Comparison of ENCODE assay signal across 10 mouse cellular contexts in the genomic region with DNA sequence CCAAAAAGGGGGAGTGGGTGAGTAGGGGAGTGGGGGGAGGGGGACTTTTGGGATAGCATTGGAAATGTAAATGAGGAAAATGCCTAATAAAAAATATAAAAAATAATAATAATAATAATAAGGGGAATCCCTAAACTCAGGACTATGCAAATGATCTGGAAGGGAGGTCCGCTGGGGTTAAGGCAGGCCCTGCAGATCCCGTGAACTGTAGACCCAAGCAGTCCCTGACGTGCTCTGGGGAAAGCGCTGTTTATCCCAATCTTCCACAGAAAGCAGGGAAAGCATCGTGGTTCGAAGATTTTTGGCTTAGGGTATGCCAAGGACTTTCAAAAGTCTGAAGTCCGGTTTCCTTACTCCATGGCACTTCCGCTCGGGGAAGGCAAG. TPM values are rescaled to one million over a fixed set of nuclear protein-coding genes. Genes with fewer than 3 reads are reported as not detected.
DNase-seq lines count a peak whose midpoint lies in the region; ATAC-seq and TF ChIP-seq lines count a peak whose summit lies in the region.
"Had no signal": no experiment of that assay in that cellular context is flagged by ENCODE, and none has a peak within 500 bp of the region (broad histone marks: within the 10 kb centered on the region; RNA-seq: fewer than 3 reads in every experiment).

No protein-coding gene starts in this region.

- H3K4me3 ChIP-seq in heart, embryonic 10.5 days: peak overlapping the region; percentile 74
- 0 out of 2 replicates have a peak overlapping the region, but pooled peaks have one; percentile 20 for H3K4me3 ChIP-seq in E14TG2a.4 (replicated peaks; ENCODE audit: low read length)
- peak overlapping the region; percentile 81 for H3K4me3 ChIP-seq in forebrain, embryonic 16.5 days (replicated peaks; ENCODE audit: low read length)
- peak overlapping the region; percentile 63 to 65 for H3K4me3 ChIP-seq in liver, embryonic 14.5 days (ENCODE audit: insufficient read depth in 1 of 2, low read depth in 2 of 2, low read length in 2 of 2)

- WGBS in heart, embryonic 10.5 days: 4% methylated on average over 9 of the region's 9 CpGs
- 2% methylated on average over 9 of the region's 9 CpGs for WGBS in forebrain, embryonic 16.5 days
- WGBS in liver, embryonic 14.5 days (ENCODE audit: insufficient replicate concordance): 17% methylated on average over 9 of the region's 9 CpGs

- intact Hi-C loops in heart, postnatal 25 days (cut with DNase I): loop anchor here (5.0 kb wide), 2 partner anchors 96 to 156 kb away; no protein-coding TSS in a partner anchor

- no peak for TF ChIP-seq CTCF in E14TG2a.4 (conservative IDR thresholded peaks at IDR 0.05; ENCODE audit: low read length)
- TF ChIP-seq CTCF in liver, embryonic 14.5 days (IDR thresholded peaks at IDR 0.05; ENCODE audit: low read depth): no peak

- peaks cover 8% of the 10 kb centered on the region for H3K4me1 ChIP-seq in heart, embryonic 10.5 days
- H3K4me1 ChIP-seq in E14TG2a.4 (replicated peaks; ENCODE audit: low read depth, low read length): peaks cover 9% of the 10 kb centered on the region
- H3K4me1 ChIP-seq in forebrain, embryonic 16.5 days (replicated peaks; ENCODE audit: control insufficient read depth, insufficient read depth, low read length): peaks cover 8% of the 10 kb centered on the region
- H3K4me1 ChIP-seq in liver, embryonic 14.5 days (replicated peaks; ENCODE audit: control insufficient read depth in 2 of 2, insufficient read depth in 2 of 2, low read length in 1 of 2): peaks cover 0 to 8% of the 10 kb centered on the region in 2 experiments; a peak in 1 of 4 replicates

- peak overlapping the region; percentile 39 for H3K9ac ChIP-seq in forebrain, embryonic 16.5 days (replicated peaks; ENCODE audit: low read depth, low read length)
- no peak overlapping the region; the same call in 1 of the 2 replicates for H3K9ac ChIP-seq in liver, embryonic 14.5 days (replicated peaks)

- H3K4me2 ChIP-seq in forebrain, embryonic 16.5 days (ENCODE audit: low read length): peak overlapping the region; percentile 55
- peak overlapping the region; percentile 78 for H3K4me2 ChIP-seq in liver, embryonic 14.5 days (ENCODE audit: low read depth)

- peaks cover 30% of the 10 kb centered on the region for H3K36me3 ChIP-seq in heart, embryonic 10.5 days
- H3K36me3 ChIP-seq in E14TG2a.4 (ENCODE audit: insufficient read depth, low read length): peaks cover 19% of the 10 kb centered on the region
- H3K36me3 ChIP-seq in forebrain, embryonic 16.5 days (ENCODE audit: control insufficient read depth, insufficient read depth): peaks cover 32% of the 10 kb centered on the region
- peaks cover 7% of the 10 kb centered on the region; the same call in 1 of the 2 replicates for H3K36me3 ChIP-seq in liver, embryonic 14.5 days (replicated peaks; ENCODE audit: control insufficient read depth, insufficient read depth, low read depth)

- H3K27ac ChIP-seq in heart, embryonic 10.5 days: peak overlapping the region; percentile 88
- H3K27ac ChIP-seq in forebrain, embryonic 16.5 days (ENCODE audit: low read length): no peak overlapping the region
- H3K27ac ChIP-seq in liver, embryonic 14.5 days: no peak overlapping the region

- no peaks in the 10 kb centered on the region for H3K27me3 ChIP-seq in heart, embryonic 10.5 days (ENCODE audit: insufficient read depth, poor library complexity, severe bottlenecking)
- no peaks in the 10 kb centered on the region for H3K27me3 ChIP-seq in E14TG2a.4 (ENCODE audit: insufficient read depth, low read length)
- H3K27me3 ChIP-seq in forebrain, embryonic 16.5 days (replicated peaks; ENCODE audit: control insufficient read depth, insufficient read depth, low read length): no peaks in the 10 kb centered on the region
- no peaks in the 10 kb centered on the region for H3K27me3 ChIP-seq in liver, embryonic 14.5 days (ENCODE audit: control insufficient read depth, insufficient read depth, low read length)

- no peak for DNase-seq in heart, embryonic 10.5 days (ENCODE audit: low spot score)
- no peak for DNase-seq in heart, postnatal 25 days (ENCODE audit: low spot score)
- no peak for DNase-seq in liver, embryonic 14.5 days (ENCODE audit: low read depth in 3 of 3, low spot score in 3 of 3)
- no peak for DNase-seq in spleen, postnatal 36 days (ENCODE audit: low spot score in 2 of 2)
- DNase-seq in gastrocnemius, postnatal 25 days: no peak
- DNase-seq in embryo, embryonic 10.5 days (ENCODE audit: low spot score): no peak

- TF ChIP-seq EP300 in liver, embryonic 14.5 days (IDR thresholded peaks at IDR 0.05; ENCODE audit: low read depth): no peak

- H3K9me3 ChIP-seq in heart, embryonic 10.5 days: peaks cover 20% of the 10 kb centered on the region
- peaks cover 17% of the 10 kb centered on the region for H3K9me3 ChIP-seq in E14TG2a.4 (ENCODE audit: low read length)
- H3K9me3 ChIP-seq in forebrain, embryonic 16.5 days (ENCODE audit: control insufficient read depth, low read length): peaks cover 28% of the 10 kb centered on the region
- H3K9me3 ChIP-seq in liver, embryonic 14.5 days (ENCODE audit: control insufficient read depth, low read length): peaks cover 11% of the 10 kb centered on the region

- ATAC-seq in forebrain, embryonic 16.5 days: no peak
- ATAC-seq in liver, embryonic 14.5 days (ENCODE audit: insufficient read depth): no peak

RNA-seq across cellular contexts. Expression of a gene that starts 0.3 kb away (rescaled TPM):
- 4.6 and 5.0 TPM in 2 replicates for polyA plus RNA-seq in heart, embryonic 10.5 days (2016; fragmentation: Nextera tagmentation; extraction: Ambion mirVana)
- total RNA-seq in heart, postnatal 25 days (2021): 1 to 10 TPM; 3.2 to 4.2 TPM
- 10.5 and 12.7 TPM in 2 replicates for polyA plus RNA-seq in forebrain, embryonic 16.5 days (2015; fragmentation: Nextera tagmentation; extraction: Ambion mirVana)
- 0.28 and 0.36 TPM in 2 replicates for polyA plus RNA-seq in liver, embryonic 14.5 days (2012; rRNA removed)
- 0.22 and 0.29 TPM in 2 replicates for polyA plus RNA-seq in liver, embryonic 14.5 days (2014; fragmentation: Nextera tagmentation; extraction: Ambion mirVana)
- total RNA-seq in gastrocnemius, postnatal 25 days (2021): 1 to 10 TPM; 4.9 TPM

RNA-seq across cellular contexts. Expression of a gene that starts 22.2 kb away (rescaled TPM):
- polyA plus RNA-seq in heart, embryonic 10.5 days (2016; fragmentation: Nextera tagmentation; extraction: Ambion mirVana): 8.1 and 11.5 TPM in 2 replicates
- 1 to 10 TPM; 5.1 to 5.5 TPM for total RNA-seq in heart, postnatal 25 days (2021)
- polyA plus RNA-seq in forebrain, embryonic 16.5 days (2015; fragmentation: Nextera tagmentation; extraction: Ambion mirVana): 26.9 and 31.5 TPM in 2 replicates
- polyA plus RNA-seq in liver, embryonic 14.5 days (2012; rRNA removed): 1.6 and 2.2 TPM in 2 replicates
- polyA plus RNA-seq in liver, embryonic 14.5 days (2014; fragmentation: Nextera tagmentation; extraction: Ambion mirVana): 2.9 and 3.8 TPM in 2 replicates
- 1 to 10 TPM; 4.1 to 4.6 TPM for total RNA-seq in gastrocnemius, postnatal 25 days (2021)

RNA-seq across cellular contexts. Expression of a gene that starts 30.0 kb away (rescaled TPM):
- polyA plus RNA-seq in heart, embryonic 10.5 days (2016; fragmentation: Nextera tagmentation; extraction: Ambion mirVana): 19.3 and 19.8 TPM in 2 replicates
- total RNA-seq in heart, postnatal 25 days (2021): 10 to 100 TPM; 12.6 to 13.5 TPM
- 44.0 and 46.7 TPM in 2 replicates for polyA plus RNA-seq in forebrain, embryonic 16.5 days (2015; fragmentation: Nextera tagmentation; extraction: Ambion mirVana)
- 7.7 and 9.3 TPM in 2 replicates for polyA plus RNA-seq in liver, embryonic 14.5 days (2012; rRNA removed)
- polyA plus RNA-seq in liver, embryonic 14.5 days (2014; fragmentation: Nextera tagmentation; extraction: Ambion mirVana): 8.6 and 10.2 TPM in 2 replicates
- 10 to 100 TPM; 10.3 TPM for total RNA-seq in gastrocnemius, postnatal 25 days (2021)

RNA-seq across cellular contexts. Expression of a gene that starts 58.7 kb away (rescaled TPM):
- not detected in 2 replicates for polyA plus RNA-seq in heart, embryonic 10.5 days (2016; fragmentation: Nextera tagmentation; extraction: Ambion mirVana)
- not detected for total RNA-seq in heart, postnatal 25 days (2021)
- polyA plus RNA-seq in forebrain, embryonic 16.5 days (2015; fragmentation: Nextera tagmentation; extraction: Ambion mirVana): not detected in 2 replicates
- polyA plus RNA-seq in liver, embryonic 14.5 days (2012; rRNA removed): not detected in 2 replicates
- polyA plus RNA-seq in liver, embryonic 14.5 days (2014; fragmentation: Nextera tagmentation; extraction: Ambion mirVana): not detected in 2 replicates
- total RNA-seq in gastrocnemius, postnatal 25 days (2021): not detected
- total RNA-seq: neutrophil, adult 5-6 weeks had no signal
- polyA plus RNA-seq: brain, embryonic 14.5 days had no signal

Comparison
In these comparisons a context has a peak if more than half of its experiments do, and no peak if none do; other contexts are left out.
1. H3K4me3 ChIP-seq: peak in every context shown above with its lines; median percentile 81 in forebrain, embryonic 16.5 days; 74 in heart, embryonic 10.5 days; 64 in liver, embryonic 14.5 days; 20 in E14TG2a.4.